Mouse (Mus musculus): ENCODE results near the gene Rcsd1. TPM values are rescaled to one million over a fixed set of nuclear protein-coding genes. Genes with fewer than 3 reads are reported as not detected.
A peak's percentile ranks its signal among the peaks of the same experiment; 100 is the strongest.

Rcsd1 gene
- total RNA-seq, 2 experiments from 2014 or later, result 89.6 to 103 TPM

GRCm38 (mm10) chr1:165717711-165718542 lies 8.4 kb upstream of the Rcsd1 start:
- peak; percentile 73 for DNase-seq (ENCODE audit: low spot score)

- DNase-seq (ENCODE audit: low spot score), result no peak
Observed at GRCm38 (mm10) chr1:165716426-165716825, 6.9 kb upstream of the Rcsd1 start.

- DNase-seq (ENCODE audit: low spot score), result no peak
Observed at GRCm38 (mm10) chr1:165713798-165714197, 4.2 kb upstream of the Rcsd1 start.

GRCm38 (mm10) chr1:165711914-165712313 lies 2.4 kb upstream of the Rcsd1 start:
- no peak for DNase-seq (ENCODE audit: low spot score)

GRCm38 (mm10) chr1:165708686-165709380 lies 724 bp downstream of the Rcsd1 start:
- no peak for DNase-seq (ENCODE audit: low spot score)

GRCm38 (mm10) chr1:165707640-165708322 lies 1.8 kb downstream of the Rcsd1 start:
- peak; percentile 86 for DNase-seq (ENCODE audit: low spot score)

- DNase-seq (ENCODE audit: low spot score), result no peak
Observed at GRCm38 (mm10) chr1:165707241-165707639, 2.3 kb downstream of the Rcsd1 start.

- DNase-seq (ENCODE audit: low spot score), result no peak
Observed at GRCm38 (mm10) chr1:165706492-165706891, 3.1 kb downstream of the Rcsd1 start.

GRCm38 (mm10) chr1:165705868-165706348 lies 3.6 kb downstream of the Rcsd1 start:
- no peak for DNase-seq (ENCODE audit: low spot score)

- DNase-seq (ENCODE audit: low spot score), result no peak
Observed at GRCm38 (mm10) chr1:165705368-165705767, 4.2 kb downstream of the Rcsd1 start.

GRCm38 (mm10) chr1:165704841-165705240 lies 4.7 kb downstream of the Rcsd1 start:
- DNase-seq (ENCODE audit: low spot score), result no peak

- peak; percentile 66 for DNase-seq (ENCODE audit: low spot score)
Observed at GRCm38 (mm10) chr1:165702221-165703031, 7.1 kb downstream of the Rcsd1 start.

- no peak for DNase-seq (ENCODE audit: low spot score)
Observed at GRCm38 (mm10) chr1:165701562-165701961, 8.0 kb downstream of the Rcsd1 start.

GRCm38 (mm10) chr1:165700933-165701518 lies 8.5 kb downstream of the Rcsd1 start:
- DNase-seq (ENCODE audit: low spot score), result no peak

GRCm38 (mm10) chr1:165700376-165700815 lies 9.2 kb downstream of the Rcsd1 start:
- DNase-seq (ENCODE audit: low spot score), result no peak

GRCm38 (mm10) chr1:165697701-165698100 lies 11.9 kb downstream of the Rcsd1 start:
- DNase-seq (ENCODE audit: low spot score), result no peak

- no peak for DNase-seq (ENCODE audit: low spot score)
Observed at GRCm38 (mm10) chr1:165696870-165697269, 12.7 kb downstream of the Rcsd1 start.

GRCm38 (mm10) chr1:165696040-165696439 lies 13.5 kb downstream of the Rcsd1 start:
- peak; percentile 58 for DNase-seq (ENCODE audit: low spot score)

GRCm38 (mm10) chr1:165695392-165696014 lies 14.1 kb downstream of the Rcsd1 start:
- DNase-seq (ENCODE audit: low spot score), result no peak

GRCm38 (mm10) chr1:165693856-165694255 lies 15.7 kb downstream of the Rcsd1 start:
- DNase-seq (ENCODE audit: low spot score), result no peak
